Mouse (Mus musculus) bone marrow, adult 2 months (tissue): ENCODE results near the gene F2rl2. TPM values are rescaled to one million over a fixed set of nuclear protein-coding genes. Genes with fewer than 3 reads are reported as not detected.
A peak's percentile ranks its signal among the peaks of the same experiment; 100 is the strongest.

ENCODE experiments used
- H3K27ac ChIP-seq: fragments of 200-500 bp; 2 replicates; pipeline ENCODE4 v1.5.1; 2012; ENCODE audit warnings: low read depth, mild to moderate bottlenecking, control low read depth, inconsistent platforms, low read length; ENCODE audit not compliant: control insufficient read depth, poor library complexity, insufficient read depth
- H3K4me1 ChIP-seq: fragments of 200-500 bp; 2 replicates; pipeline ENCODE4 v1.6.1; 2011; ENCODE audit warnings: low read length; ENCODE audit not compliant: control insufficient read depth, insufficient read depth
- H3K4me3 ChIP-seq: fragments of 200-500 bp; replicated peaks from 2 replicates; pipeline ENCODE3; 2011; ENCODE audit warnings: mild to moderate bottlenecking, low read depth, low read length, control low read depth; ENCODE audit not compliant: control insufficient read depth
- CTCF ChIP-seq: fragments of 200-500 bp; IDR thresholded peaks from 2 replicates; pipeline ENCODE4 v1.5.1; 2011; ENCODE audit warnings: low read length, control low read depth; ENCODE audit not compliant: control insufficient read depth, insufficient read depth
- POLR2A ChIP-seq: fragments of 200-500 bp; IDR thresholded peaks from 2 replicates; pipeline ENCODE4 v1.6.1; 2011; ENCODE audit warnings: low read depth, mild to moderate bottlenecking, control low read depth, low read length, borderline replicate concordance; ENCODE audit not compliant: control insufficient read depth
- WGBS: fragments of 180-500 bp; shearing (Covaris S2); methylation state at CpG from one replicate; pipeline ENCODE4 v1.1.7; 2018; 5-methylcytosine and 5-hydroxymethylcytosine counted together
- polyA plus RNA-seq: library from polyadenylated mRNA; stranded (reverse); fragments of >200 nt; gene quantifications from 2 replicates; pipeline ENCODE4 v1.2.4, GENCODE M21; 2011; ENCODE audit warnings: low replicate concordance; ENCODE audit not compliant: missing spikeins, insufficient read depth, insufficient read length

F2rl2 gene
- polyA plus RNA-seq, 1 experiment: 18.3 TPM

GRCm38 (mm10) chr13:95742881-95743466 lies 46.3 kb downstream of the F2rl2 start:
- 84% methylated on average over 9 of the region's 9 CpGs for WGBS
- Histone ChIP-seq H3K4me1 (no peaks in the 10 kb centered on the region; the same call in 1 of the 2 replicates), H3K4me3 (no peak overlapping the region), H3K27ac (no peak overlapping the region)
- no peak for TF ChIP-seq CTCF
- TF ChIP-seq POLR2A: no peak

- WGBS: 93% methylated on average over 4 of the region's 4 CpGs
- Histone ChIP-seq H3K4me1 (no peaks in the 10 kb centered on the region; the same call in 1 of the 2 replicates), H3K27ac (no peak overlapping the region), H3K4me3 (no peak overlapping the region)
- no peak for TF ChIP-seq CTCF
- no peak for TF ChIP-seq POLR2A
Observed at GRCm38 (mm10) chr13:95745451-95745850, 48.8 kb downstream of the F2rl2 start.

DNA sequence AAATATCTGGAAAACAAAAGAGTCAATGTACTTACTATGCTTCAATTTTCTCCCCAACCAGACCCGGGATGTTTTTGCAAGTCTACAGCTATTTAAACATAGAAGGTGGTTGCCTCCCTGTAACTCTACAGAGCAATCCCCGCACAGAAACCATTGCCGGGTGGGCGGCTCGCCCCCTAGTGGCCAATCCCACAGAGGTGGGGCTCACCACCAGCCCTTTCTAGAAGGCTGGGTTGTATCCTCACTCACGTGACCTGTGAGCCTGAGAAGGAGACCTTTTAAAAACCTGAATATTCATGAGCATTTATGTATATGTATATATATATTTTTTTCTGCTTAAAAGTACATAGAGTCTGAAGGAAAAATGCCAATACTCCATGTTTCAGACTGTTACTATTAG lies 49.9 kb downstream of the F2rl2 start:
- Histone ChIP-seq H3K27ac (no peak overlapping the region), H3K4me3 (no peak overlapping the region), H3K4me1 (no peaks in the 10 kb centered on the region; the same call in 1 of the 2 replicates)
- 10% methylated on average over 6 of the region's 6 CpGs for WGBS
- TF ChIP-seq POLR2A (no peak), CTCF (peak; percentile 73)

- TF ChIP-seq CTCF (no peak), POLR2A (no peak)
- Histone ChIP-seq H3K27ac (no peak overlapping the region), H3K4me3 (no peak overlapping the region), H3K4me1 (no peaks in the 10 kb centered on the region; the same call in 1 of the 2 replicates)
- 84% methylated on average over 7 of the region's 7 CpGs for WGBS
Observed at GRCm38 (mm10) chr13:95747101-95747500, 50.4 kb downstream of the F2rl2 start.

GRCm38 (mm10) chr13:95747541-95747940 lies 50.9 kb downstream of the F2rl2 start:
- H3K4me3 ChIP-seq: no peak overlapping the region
- no peak overlapping the region for H3K27ac ChIP-seq
- no peaks in the 10 kb centered on the region; the same call in 1 of the 2 replicates for H3K4me1 ChIP-seq
- 86% methylated on average over 11 of the region's 11 CpGs for WGBS
- TF ChIP-seq POLR2A (no peak), CTCF (no peak)

Other genes starting within 250 kb of the F2rl2 start
- not detected in 2 replicates for gene S100z, start 218.1 kb upstream of the F2rl2 start, polyA plus RNA-seq
- 0.47 and 1.8 TPM in 2 replicates for gene F2rl1, start 171.6 kb upstream of the F2rl2 start, polyA plus RNA-seq
- 3.7 and 8.7 TPM in 2 replicates for gene F2r, start 78.4 kb upstream of the F2rl2 start, polyA plus RNA-seq
- gene Iqgap2, start 195.1 kb downstream of the F2rl2 start, polyA plus RNA-seq: 15.5 TPM in 2 replicates